Mouse (Mus musculus) CD8-positive naive resting alpha-beta T cell, adult 2 months (primary cell): ENCODE measurements around the gene Cd209d.
"Not testable (repeated sequence)": the region's sequence is repeated elsewhere in the genome, so short reads cannot be mapped to it uniquely, and the experiment has no call there.

ENCODE experiments used
- DNase-seq, 2 experiments: peaks; one replicate each; pipeline ENCODE4 v3.0.0; 2022; ENCODE audit warnings: low read depth in 2 of 2, low spot score in 2 of 2

Cd209d gene

GRCm38 (mm10) chr8:3878455-3878854 is at the start of gene Cd209d:
Gene Cd209d, minus strand, starts transcription at chr8:3878555.
- no peak for DNase-seq

GRCm38 (mm10) chr8:3926744-3927143 is 48.4 kb upstream of the Cd209d start, which contains the start of gene Cd209b:
Gene Cd209b, minus strand, starts transcription at chr8:3926844.
- no peak for DNase-seq

- DNase-seq = no peak
Observed at GRCm38 (mm10) chr8:3876121-3876520, 2.2 kb downstream of the Cd209d start.

- not testable (repeated sequence) for DNase-seq
Observed at GRCm38 (mm10) chr8:3862736-3863135, 15.6 kb downstream of the Cd209d start.

GRCm38 (mm10) chr8:3854209-3854608 is 24.1 kb downstream of the Cd209d start, which contains the start of gene Cd209e:
Gene Cd209e, minus strand, starts transcription at chr8:3854309.
- no peak for DNase-seq
